Mouse (Mus musculus): ENCODE data around the gene Adgrg3. TPM values are rescaled to one million over a fixed set of nuclear protein-coding genes. Genes with fewer than 3 reads are reported as not detected.

Gene Adgrg3
- total RNA-seq, 2 experiments from 2014 or later, result 0.20 to 0.52 TPM

DNA sequence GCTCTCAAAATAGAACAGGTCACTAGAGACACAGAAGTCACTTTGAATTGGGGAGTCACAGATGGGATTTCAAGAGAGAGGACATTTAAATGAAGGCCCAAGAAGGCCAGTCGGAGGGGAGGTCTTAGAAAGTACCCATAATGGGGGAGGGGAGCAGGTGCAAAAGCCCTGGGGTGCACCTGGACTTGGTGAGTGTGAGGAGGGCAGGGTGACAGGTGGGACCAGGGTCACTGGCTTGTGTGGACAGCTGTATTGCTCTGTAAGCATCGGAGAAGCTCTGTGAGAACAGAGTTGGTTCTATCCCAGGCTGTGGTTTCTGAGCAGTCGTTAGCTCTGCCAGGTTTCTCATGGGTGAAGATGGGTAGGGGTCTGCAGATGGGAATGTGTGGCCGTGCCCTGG lies 25.5 kb upstream of the Adgrg3 start:
- DNase-seq, result no peak
- intact Hi-C loops (cut with DNase I), result no loop called here

DNA sequence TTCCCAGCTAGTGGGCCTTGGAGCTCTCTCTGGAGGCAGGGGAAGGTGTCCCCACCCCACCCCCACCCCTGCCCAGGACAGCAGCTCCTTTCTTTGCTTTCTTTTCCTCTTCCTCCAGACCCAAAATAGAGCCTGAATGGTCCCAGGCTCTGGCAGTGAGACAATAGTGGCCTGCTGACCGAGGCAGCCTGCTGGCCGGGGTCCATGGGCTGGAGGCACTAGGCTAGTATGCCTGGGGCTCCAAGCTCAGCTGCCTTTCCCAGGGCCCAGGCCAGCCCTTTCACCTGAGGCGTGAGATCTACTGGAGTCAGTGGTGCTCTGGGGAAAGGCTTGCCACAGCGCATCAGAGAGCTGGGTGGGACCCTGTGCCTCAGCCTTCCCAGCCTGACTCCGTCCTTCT lies 25.0 kb upstream of the Adgrg3 start:
- DNase-seq, result peak; percentile 49 to 61

DNA sequence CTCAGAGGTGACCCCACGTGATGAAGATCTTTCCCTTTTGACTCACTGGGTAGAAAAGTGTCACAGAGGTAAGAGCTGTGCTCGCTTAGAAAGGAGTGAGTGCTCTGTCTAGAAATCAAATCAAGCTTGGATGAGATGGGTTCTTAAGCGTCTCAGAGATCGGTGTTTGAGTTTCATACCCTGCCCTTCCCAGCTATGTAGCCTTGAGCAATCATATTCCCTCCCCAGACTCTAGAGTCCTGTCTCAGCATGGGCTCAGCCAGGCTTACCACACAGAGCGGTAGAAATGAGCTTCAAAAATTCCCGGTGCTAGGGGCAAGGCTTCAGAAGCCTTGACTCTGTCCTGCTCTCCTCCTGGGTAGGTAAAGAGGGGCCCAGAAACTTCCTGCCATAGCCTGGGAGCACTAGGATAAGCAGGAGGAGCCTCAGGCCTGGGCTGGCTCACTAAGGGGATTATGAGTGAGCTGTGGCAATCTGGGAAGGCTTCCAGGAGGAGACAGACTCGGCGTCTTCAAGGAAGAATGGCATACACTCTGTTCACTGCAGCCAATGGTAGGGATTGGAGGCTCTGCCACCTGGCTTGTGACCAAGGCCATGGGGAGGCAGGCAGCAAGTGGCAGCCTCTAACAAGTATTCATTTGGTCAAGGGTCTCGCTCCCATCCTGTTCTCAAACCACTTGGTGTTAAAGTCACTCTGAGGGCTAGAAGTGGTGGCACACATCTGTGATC lies 24.3 kb upstream of the Adgrg3 start:
- DNase-seq, result no peak
- intact Hi-C loops (cut with DNase I), result no loop called here

More for the DNA sequence above, 25.0 kb upstream of the Adgrg3 start:
- intact Hi-C loops (cut with DNase I), result no loop called here

DNA sequence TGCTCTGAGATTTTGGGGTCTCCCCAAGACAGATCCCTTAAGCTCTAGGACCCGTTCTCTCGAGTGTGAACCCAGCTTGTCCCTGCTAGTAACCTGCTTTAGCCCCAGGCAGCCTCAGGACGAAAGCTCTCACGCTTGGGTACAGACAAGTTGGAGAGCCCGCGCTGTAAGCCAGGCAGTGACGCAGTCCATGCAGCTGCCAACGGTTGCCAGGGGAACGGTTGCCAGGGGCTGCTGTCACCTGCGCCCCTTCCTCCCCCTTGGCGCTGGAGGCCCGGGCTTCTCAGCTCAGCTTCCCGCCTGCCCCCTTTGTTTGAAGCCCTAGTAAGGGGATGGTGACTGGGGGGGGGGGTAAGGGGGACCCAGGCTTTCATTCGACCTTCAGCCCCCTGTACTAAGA lies 23.5 kb upstream of the Adgrg3 start:
- no peak for DNase-seq
- intact Hi-C loops (cut with DNase I), result no loop called here

DNA sequence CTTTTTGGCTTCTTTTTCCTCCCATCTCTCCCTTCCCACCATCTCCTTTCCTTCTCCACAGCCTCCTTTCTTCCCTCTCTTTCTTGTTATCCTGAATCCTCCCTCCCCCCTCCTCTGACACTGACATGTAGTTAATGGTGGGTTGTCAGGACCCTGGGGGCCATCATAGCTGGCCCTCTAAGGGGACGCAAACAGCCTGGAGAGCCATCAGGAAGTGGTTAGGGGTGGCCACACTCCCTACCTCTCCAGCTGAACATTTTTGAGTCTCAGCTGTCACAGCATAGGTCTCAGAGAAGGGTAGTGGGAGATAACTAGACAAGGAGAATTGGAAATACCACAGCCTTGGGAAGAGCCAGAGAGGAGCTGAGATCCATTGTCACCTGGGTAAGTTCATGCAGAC lies 23.0 kb upstream of the Adgrg3 start:
- intact Hi-C loops (cut with DNase I), result no loop called here
- no peak for DNase-seq

DNA sequence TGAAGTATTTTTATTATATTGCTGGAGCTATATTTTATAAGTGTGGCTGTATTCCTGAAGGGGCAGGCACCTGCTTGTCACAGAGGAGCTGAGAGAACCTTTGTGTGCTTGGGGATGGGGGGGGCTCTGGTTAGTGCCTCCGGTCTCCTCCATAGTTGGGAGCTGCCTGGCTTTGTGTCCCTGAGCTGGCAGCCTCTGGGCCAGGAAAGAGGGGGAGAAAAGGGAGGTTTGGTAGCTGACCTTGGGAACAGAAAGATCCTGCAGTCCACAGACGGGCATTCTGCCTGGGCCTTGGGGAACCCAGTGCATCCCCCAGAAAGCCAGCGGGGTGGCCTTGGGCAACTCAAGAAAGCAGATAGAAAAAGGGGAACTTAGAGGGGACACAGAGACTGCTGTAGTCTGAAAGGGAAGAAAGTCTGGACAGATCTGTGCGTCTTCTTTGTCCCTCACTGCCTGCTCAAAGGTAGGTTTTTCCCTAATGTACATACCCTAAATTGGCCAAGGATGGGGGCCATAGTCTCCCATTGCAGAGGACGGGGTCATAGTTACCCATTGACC lies 22.1 kb upstream of the Adgrg3 start:
- no peak for DNase-seq
- intact Hi-C loops (cut with DNase I), result no loop called here

DNA sequence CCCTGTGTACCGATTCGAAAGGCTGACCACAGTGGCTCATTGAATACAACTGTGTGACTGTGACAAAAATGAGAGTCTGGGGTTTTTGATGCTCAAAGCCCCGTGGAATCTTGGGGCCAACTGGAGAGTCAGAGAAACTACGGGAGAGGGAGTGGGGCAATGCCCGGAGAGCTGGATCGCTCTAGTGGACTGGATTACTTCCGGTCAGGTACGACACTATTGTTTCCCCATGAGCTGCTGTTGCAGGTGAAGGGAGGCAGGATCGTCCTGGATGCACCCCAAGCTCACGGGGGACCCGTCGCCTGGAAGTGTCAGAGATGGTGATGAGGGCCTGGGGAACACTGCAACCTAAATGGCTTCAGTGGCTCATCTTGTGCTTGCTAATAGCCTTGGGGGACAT lies 21.5 kb upstream of the Adgrg3 start:
- DNase-seq, result no peak
- intact Hi-C loops (cut with DNase I), result no loop called here

DNA sequence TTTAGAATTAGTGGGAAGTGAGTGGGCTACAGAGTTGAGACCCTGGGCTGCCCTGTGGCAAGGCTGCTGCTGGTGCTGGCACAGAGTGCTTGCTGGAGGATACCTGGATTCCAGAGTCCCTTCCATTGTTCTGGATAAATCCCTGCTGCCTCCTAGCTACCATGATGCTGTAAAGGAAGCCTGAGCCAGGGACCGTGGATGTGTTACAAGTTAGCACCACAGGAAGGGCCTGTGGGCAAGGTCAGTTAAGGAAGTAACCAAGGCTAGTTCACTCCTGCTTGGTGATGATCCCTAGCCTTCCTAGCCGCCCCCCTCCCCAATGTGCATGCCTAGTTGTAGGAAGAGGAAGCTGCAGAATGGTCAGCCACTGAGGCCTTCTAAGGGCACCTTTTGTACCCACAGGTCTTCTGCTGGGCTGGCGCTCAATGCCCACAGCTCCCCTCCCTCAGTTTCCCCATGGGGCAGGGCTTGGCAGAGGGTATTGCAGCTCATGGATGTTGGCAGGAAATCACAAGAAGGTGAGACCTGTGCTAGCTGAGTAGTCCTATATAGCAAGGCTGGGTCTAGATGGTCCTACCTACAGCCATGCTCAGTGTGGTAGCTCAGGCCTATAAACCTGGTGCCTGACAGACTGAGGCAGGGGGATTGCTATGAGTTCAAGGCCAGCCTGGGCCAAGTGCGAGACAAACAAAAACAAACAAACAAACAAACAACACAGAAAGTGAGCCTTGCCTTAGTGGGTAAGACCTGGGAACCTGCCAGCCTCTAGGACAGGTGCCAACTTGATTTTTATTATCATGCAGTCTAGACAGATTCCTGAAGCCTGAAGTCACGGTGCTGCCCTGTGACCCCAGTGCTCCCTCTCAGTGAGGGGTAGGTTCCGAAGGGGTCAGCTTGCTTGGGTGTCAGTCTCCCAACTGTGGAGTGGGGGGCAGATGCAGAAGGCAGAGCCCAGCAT lies 20.3 kb upstream of the Adgrg3 start:
- DNase-seq, result no peak
- intact Hi-C loops (cut with DNase I), result no loop called here

DNA sequence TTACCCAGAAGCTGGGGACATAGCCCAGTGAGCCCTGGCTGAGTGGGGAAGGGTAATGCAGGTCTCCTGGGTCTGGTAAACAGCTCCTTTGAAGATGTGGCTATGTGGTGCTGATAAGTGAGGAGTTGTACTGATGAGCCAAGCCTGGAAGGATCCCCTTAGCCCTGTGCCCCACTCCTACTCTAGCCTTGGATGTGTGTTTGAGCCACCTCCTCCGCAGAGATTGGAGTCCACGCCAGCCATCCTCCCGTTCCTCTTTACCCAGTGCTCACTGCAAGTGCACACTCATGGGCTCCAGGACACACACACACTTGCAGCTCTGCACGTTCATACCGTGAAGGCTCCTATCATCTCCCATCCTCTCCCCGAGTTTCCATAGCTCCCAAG lies 19.6 kb upstream of the Adgrg3 start:
- intact Hi-C loops (cut with DNase I), result no loop called here
- no peak for DNase-seq

DNA sequence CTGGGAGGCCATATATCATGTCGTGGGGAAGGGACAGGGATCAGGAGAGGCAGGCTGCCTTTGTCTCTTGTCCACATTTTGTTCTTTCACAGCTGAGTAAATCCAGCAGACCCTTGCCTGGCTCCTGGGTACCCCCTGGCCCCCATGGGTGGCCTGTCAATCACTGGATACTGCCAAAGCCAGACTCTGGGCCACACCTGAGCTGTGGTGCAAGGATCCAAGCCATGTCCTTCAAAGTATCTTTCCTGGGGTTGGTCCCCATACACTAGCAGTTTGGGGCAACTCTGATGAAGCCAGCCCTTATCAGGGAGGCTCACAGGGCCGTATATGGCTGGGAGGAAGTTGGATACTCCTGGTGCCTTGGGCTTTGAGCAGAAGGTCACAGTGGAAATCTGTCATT lies 19.1 kb upstream of the Adgrg3 start:
- no peak for DNase-seq
- intact Hi-C loops (cut with DNase I), result no loop called here

DNA sequence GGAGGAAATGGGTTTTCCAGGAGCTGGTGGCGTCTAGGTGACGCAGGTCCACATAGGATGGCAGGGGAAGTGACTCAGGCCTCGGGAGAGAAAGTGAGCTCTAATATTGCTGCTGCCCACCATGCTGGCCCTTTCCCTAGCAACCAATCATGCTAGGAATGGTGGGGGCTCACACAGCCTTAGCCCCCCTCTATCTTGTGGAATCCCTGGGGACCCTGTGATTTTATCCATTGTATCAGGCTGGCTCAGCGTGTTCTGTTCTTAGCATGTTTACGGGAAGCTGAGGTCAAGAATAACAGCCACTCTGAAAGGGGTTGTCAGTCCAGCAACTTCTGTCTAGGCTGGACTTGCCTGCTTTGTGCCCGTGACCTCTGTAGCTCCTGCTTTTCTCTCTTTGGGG lies 18.5 kb upstream of the Adgrg3 start:
- DNase-seq, result no peak
- intact Hi-C loops (cut with DNase I), result no loop called here

DNA sequence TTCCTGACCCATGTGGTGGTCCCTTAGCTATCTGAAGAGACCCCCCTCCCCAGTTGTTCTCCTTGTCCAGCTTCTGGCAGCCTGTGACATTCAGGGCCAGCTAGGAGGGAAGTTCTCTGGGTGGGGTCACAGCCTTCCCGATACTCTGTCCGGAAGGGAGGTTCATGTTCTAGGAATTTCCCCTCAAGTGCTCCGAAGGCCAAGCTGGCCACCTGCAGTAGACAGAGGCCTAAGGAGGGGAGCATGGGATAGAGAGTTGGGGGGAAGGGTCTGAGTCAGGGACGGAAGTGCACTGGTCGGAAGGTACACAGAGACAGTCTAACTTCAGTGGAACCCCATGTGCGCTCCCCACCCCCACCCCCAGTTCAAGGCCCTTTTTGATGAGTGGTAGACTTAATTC lies 17.5 kb upstream of the Adgrg3 start:
- no peak for DNase-seq
- intact Hi-C loops (cut with DNase I), result no loop called here

DNA sequence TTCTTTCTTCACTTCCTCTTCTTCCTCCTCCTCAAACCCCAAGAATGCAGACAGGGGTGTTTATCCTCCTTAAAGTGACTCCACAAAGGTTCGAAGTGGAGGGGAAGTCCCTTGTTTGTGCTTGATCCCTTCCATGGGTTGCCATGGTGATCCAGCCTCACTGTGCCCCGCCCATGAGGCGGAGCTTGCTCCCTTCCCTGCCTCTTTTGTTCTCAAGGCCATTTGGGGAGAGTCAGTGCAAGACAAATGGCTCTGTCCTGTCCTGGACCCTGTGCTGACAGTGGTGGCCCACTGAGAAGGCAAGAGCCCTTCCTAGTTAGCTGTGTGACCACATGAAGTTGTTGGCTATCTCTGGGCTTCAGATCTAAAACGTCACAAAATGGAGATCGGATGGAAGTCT lies 16.8 kb upstream of the Adgrg3 start:
- intact Hi-C loops (cut with DNase I), result loop anchor here (1.0 kb wide), 1 partner anchor 50 kb away; no protein-coding TSS in a partner anchor
- no peak for DNase-seq

DNA sequence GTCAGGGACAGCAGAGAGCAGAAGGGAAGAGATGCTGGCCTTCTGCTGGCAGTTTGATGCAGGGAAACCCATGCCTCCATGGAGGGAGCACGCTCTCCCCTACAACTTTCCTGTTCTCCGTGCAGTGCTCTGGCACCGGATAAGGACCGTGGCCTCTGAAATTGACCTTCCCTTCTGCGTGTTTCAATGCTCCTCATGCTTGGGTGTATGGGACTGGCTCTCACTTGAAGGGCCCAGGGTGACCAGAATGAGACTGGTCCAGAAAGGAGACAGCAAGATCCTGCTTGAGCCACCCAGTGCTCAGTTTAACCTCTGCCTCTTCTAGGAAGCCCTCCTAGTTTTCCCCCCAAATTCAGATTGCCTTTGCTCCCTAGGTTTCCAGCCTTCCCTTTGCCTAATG lies 16.3 kb upstream of the Adgrg3 start:
- no peak for DNase-seq
- intact Hi-C loops (cut with DNase I), result loop anchor here (1.0 kb wide), 1 partner anchor 51 kb away; no protein-coding TSS in a partner anchor

DNA sequence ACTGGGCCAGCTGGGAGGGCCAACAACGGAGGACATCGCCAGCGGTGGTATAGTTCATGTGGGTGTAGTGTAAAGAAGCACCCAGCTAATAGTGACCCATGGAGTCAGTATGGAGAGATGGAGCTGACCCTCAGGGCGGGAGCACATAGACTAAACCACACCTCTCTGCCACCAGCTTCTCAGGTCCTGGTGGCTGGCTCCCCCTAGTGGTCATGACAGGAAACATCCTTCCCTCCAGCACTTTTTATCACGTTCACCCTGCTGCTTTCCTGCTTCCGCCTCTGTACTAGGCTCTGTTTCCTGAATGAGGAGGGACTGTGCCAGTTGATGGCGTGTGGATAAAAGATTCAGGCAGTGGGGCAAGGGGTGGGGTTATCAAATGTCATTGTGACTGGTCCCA lies 15.8 kb upstream of the Adgrg3 start:
- intact Hi-C loops (cut with DNase I), result loop anchor here (1.0 kb wide), 1 partner anchor 51 kb away; no protein-coding TSS in a partner anchor
- DNase-seq, result peak; percentile 61 to 64

DNA sequence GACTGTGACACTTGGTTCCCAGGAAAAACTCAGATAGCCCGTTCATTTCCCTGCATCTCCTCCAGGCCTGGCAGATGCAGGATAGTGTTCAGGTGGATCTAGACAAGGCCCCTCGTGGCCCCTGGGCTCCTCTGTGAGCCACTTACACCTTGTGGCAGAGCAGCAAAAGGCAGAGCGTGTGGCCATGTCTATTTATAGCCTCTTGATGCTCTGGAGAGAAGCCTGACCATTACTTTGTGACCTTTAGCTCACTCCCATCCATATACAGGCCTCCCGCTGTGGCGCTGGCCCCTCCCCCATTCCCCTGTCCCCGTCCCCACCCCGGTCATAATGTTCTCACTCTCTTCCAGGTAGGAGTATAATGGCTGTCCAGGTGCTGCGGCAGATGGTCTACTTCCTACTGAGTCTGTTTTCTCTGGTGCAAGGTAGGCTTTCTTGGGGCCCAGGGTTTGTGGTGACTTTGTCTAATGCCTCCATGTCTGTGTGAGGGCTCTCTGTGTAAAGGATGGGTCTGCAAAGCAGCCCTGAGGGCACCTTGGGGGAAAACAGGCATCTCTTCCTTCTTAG lies 15.3 kb upstream of the Adgrg3 start:
- no peak for DNase-seq
- intact Hi-C loops (cut with DNase I), result no loop called here

DNA sequence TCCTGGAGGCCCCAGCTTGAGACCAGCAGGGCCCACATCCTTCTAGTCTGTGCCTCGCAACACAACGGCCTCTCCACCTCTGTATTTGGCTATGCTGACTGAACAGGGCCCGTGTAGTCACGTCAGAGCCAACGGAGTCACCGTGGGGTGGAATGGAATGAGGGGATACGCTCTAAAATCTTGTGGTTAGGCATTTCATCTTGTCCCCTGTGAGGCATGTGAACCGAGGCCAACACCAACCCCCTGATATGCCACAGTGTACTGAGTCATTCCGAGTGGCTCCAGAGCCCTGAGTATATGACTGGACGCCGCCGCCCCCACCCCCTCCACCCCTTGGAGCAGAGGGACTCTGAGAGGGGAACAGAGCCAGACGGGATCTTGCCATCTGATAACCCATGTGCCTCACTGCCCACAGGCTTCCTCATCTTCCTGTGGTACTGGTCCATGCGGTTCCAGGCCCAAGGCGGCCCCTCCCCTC lies 5.0 kb upstream of the Adgrg3 start:
- intact Hi-C loops (cut with DNase I), result no loop called here
- no peak for DNase-seq

DNA sequence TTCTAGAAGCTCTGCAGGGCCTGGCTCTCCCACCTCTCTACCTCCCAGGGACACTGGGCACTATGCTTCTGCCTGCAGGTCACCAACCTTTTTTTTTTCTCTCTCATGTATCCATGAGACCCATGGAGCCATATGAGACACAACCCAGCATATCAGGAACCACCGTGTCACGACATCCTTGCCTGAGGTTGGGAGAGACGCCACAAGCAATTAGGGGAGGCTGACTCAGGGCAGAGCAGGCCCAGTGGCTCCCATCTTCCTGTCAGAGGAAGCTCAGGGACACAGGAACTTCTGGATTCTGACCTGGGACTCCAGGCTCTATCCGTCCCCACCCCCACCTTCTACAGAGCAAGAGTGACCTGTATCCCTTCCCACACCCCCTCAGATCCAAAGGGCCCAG lies 1.6 kb upstream of the Adgrg3 start:
- intact Hi-C loops (cut with DNase I), result no loop called here
- no peak for DNase-seq

DNA sequence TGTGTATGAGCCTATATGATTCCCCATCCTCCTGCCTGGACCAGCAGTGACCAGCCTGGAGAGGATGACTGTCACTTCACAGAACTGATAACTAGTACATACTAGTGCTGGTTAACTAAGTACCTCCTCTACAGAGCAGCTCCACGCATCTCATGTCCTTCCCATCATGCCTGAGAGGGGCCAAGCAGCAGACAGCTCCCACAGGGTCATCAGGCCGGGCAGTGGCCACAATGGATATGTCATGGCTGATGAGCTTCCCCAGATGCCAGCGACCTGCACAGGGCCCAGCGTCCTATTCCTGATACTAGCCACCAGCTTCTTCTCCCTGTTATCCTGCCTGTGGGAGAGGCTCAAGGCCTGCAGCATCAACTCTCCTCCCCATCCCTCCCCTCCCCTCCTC lies 808 bp upstream of the Adgrg3 start:
- intact Hi-C loops (cut with DNase I), result no loop called here
- no peak for DNase-seq

DNA sequence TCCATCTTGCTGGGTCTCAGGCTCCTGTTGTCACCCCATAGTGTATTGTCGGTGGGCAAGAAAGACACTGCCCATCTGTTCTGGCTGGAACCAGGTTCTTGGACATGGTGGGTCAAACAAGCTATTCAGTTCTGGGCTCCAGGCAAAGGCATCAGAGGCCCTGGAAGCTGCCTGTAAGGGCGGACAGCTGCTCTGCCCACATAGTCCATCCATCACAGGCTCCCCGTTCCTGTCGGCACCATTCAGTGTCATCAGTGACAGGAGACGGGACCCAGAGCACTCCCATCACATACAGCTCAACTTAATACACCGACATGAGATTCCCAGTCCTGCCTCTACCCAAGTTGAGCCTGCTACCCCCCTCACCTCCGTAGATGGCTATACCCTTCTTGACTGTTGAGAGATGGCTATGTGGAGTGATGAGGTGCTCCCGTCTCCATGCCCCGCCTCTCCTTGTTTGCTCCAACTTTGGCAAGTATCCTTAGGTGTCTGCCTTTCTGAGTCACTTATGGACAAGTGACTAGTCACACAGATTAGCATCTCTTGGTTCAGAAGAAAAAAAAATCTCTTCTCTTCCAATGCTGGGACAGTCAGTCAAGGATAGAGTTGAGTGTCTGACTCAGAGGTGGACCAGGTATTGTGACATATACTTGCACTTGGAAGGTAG lies 610 bp downstream of the Adgrg3 start:
- intact Hi-C loops (cut with DNase I), result no loop called here

More for the DNA sequence above, 610 bp downstream of the Adgrg3 start:
- no peak for DNase-seq

Data from gastrocnemius, postnatal 36 days (tissue).